13 mouse cellular contexts compared by ENCODE assay signal in the genomic region with DNA sequence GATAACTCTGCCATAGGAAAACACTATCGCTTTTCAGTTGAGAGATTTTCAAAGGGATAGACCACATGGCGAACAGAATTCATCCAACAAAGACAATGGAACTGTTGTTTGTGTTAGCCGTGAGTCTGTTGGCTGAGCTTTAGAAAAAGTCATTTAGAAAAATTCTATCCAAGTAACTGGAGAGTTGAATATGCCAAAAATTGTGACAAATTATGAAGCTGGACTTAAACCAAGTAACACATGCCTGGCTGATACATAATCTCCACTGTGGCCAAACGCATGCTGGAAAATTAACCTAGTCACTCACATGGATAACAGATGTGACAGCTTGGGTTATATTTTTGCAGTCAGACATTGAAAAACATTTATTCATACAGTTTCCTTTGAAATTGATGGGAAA.
DNase-seq lines count a peak whose midpoint lies in the region; ATAC-seq and TF ChIP-seq lines count a peak whose summit lies in the region.
"Had no signal": no experiment of that assay in that cellular context is flagged by ENCODE, and none has a peak within 500 bp of the region (broad histone marks: within the 10 kb centered on the region; RNA-seq: fewer than 3 reads in every experiment).

No protein-coding gene starts in this region.

- no peaks in the 10 kb centered on the region for H3K27me3 ChIP-seq in hindbrain, embryonic 16.5 days (replicated peaks; ENCODE audit: control insufficient read depth, insufficient read depth, low read length)
- H3K27me3 ChIP-seq in hindbrain, embryonic 10.5 days (ENCODE audit: insufficient read depth, poor library complexity, severe bottlenecking) = no peaks in the 10 kb centered on the region
- H3K27me3 ChIP-seq in stomach, embryonic 14.5 days (ENCODE audit: control insufficient read depth, insufficient read depth, low read length) = no peaks in the 10 kb centered on the region
- H3K27me3 ChIP-seq in stomach, postnatal 0 days (ENCODE audit: control insufficient read depth, insufficient read depth, low read length) = no peaks in the 10 kb centered on the region

- H3K4me3 ChIP-seq in hindbrain, embryonic 16.5 days (ENCODE audit: low read length) = no peak overlapping the region
- H3K4me3 ChIP-seq in hindbrain, embryonic 10.5 days = no peak overlapping the region
- H3K4me3 ChIP-seq in stomach, embryonic 14.5 days (ENCODE audit: low read depth, low read length) = no peak overlapping the region
- no peak overlapping the region for H3K4me3 ChIP-seq in stomach, postnatal 0 days (ENCODE audit: low read depth, low read length)
- H3K4me3 ChIP-seq: midbrain, embryonic 10.5 days had no signal

- ATAC-seq in hindbrain, embryonic 16.5 days = 0 out of 2 replicates have a peak, but pooled peaks have one; percentile 30
- no peak for ATAC-seq in stomach, embryonic 14.5 days (ENCODE audit: insufficient number of reproducible peaks, insufficient read depth, low FRiP score, low read depth)
- ATAC-seq in stomach, postnatal 0 days (ENCODE audit: low FRiP score, low TSS enrichment) = no peak

- H3K4me2 ChIP-seq in hindbrain, embryonic 16.5 days (ENCODE audit: low read length) = no peak overlapping the region
- H3K4me2 ChIP-seq in stomach, embryonic 14.5 days (replicated peaks; ENCODE audit: low read depth, low read length) = no peak overlapping the region
- no peak overlapping the region for H3K4me2 ChIP-seq in stomach, postnatal 0 days (replicated peaks; ENCODE audit: low read depth)

- peaks cover 3% of the 10 kb centered on the region; the same call in 1 of the 2 replicates for H3K4me1 ChIP-seq in hindbrain, embryonic 16.5 days (ENCODE audit: control insufficient read depth, insufficient read depth, low read depth, low read length)
- peaks cover 14% of the 10 kb centered on the region for H3K4me1 ChIP-seq in hindbrain, embryonic 10.5 days (replicated peaks)
- peaks cover 26% of the 10 kb centered on the region; the same call in 1 of the 2 replicates for H3K4me1 ChIP-seq in stomach, embryonic 14.5 days (ENCODE audit: control insufficient read depth, insufficient read depth, low read length)
- H3K4me1 ChIP-seq in stomach, postnatal 0 days (replicated peaks; ENCODE audit: control insufficient read depth, insufficient read depth) = no peaks in the 10 kb centered on the region; the same call in 1 of the 2 replicates

- 42% methylated on average over 4 of the region's 4 CpGs for WGBS in hindbrain, embryonic 16.5 days
- WGBS in hindbrain, embryonic 10.5 days = 58% methylated on average over 4 of the region's 4 CpGs
- 32% methylated on average over 4 of the region's 4 CpGs for WGBS in stomach, embryonic 14.5 days
- WGBS in stomach, postnatal 0 days = 31% methylated on average over 4 of the region's 4 CpGs

- no peak for TF ChIP-seq EP300 in stomach, postnatal 0 days (optimal IDR thresholded peaks at IDR 0.05)

- DNase-seq in cerebellum, postnatal 10 days = peak; percentile 27 to 29
- no peak for DNase-seq in cerebellum, adult 11 months
- DNase-seq in hindbrain, embryonic 10.5 days (ENCODE audit: low spot score) = no peak
- DNase-seq in stomach, postnatal 0 days (ENCODE audit: low spot score) = no peak
- no peak for DNase-seq in thymus, postnatal 25 days
- DNase-seq in spleen, adult 12 weeks (ENCODE audit: low spot score) = no peak
- DNase-seq: adrenal gland, postnatal 36 days; cerebellum, postnatal 14 days; liver; thymus, postnatal 14 days had no signal

- TF ChIP-seq CTCF in stomach, postnatal 0 days (IDR thresholded peaks at IDR 0.05; ENCODE audit: low read depth) = no peak

- no peaks in the 10 kb centered on the region for H3K9me3 ChIP-seq in hindbrain, embryonic 16.5 days (ENCODE audit: control insufficient read depth, low read length)
- H3K9me3 ChIP-seq in hindbrain, embryonic 10.5 days = no peaks in the 10 kb centered on the region
- H3K9me3 ChIP-seq in stomach, embryonic 14.5 days (ENCODE audit: control insufficient read depth, low read depth, low read length) = no peaks in the 10 kb centered on the region
- no peaks in the 10 kb centered on the region for H3K9me3 ChIP-seq in stomach, postnatal 0 days (ENCODE audit: control insufficient read depth, low read length)
- H3K9me3 ChIP-seq: midbrain, embryonic 10.5 days had no signal

- H3K27ac ChIP-seq in hindbrain, embryonic 16.5 days (ENCODE audit: low read depth, low read length) = no peak overlapping the region
- no peak overlapping the region for H3K27ac ChIP-seq in hindbrain, embryonic 10.5 days
- H3K27ac ChIP-seq in stomach, embryonic 14.5 days (ENCODE audit: low read length) = peak overlapping the region; percentile 58
- H3K27ac ChIP-seq in stomach, postnatal 0 days (replicated peaks) = no peak overlapping the region
- H3K27ac ChIP-seq: midbrain, embryonic 10.5 days had no signal

- H3K36me3 ChIP-seq in hindbrain, embryonic 16.5 days (ENCODE audit: control insufficient read depth, insufficient read depth, low read length) = no peaks in the 10 kb centered on the region
- H3K36me3 ChIP-seq in hindbrain, embryonic 10.5 days = no peaks in the 10 kb centered on the region
- H3K36me3 ChIP-seq in stomach, embryonic 14.5 days (ENCODE audit: control insufficient read depth, insufficient read depth, low read length) = no peaks in the 10 kb centered on the region
- no peaks in the 10 kb centered on the region for H3K36me3 ChIP-seq in stomach, postnatal 0 days (ENCODE audit: control insufficient read depth, insufficient read depth, low read length)
- H3K36me3 ChIP-seq: midbrain, embryonic 10.5 days had no signal

- H3K9ac ChIP-seq in hindbrain, embryonic 16.5 days (ENCODE audit: low read depth, low read length) = no peak overlapping the region
- H3K9ac ChIP-seq in stomach, embryonic 14.5 days (replicated peaks; ENCODE audit: low read depth, low read length) = no peak overlapping the region
- no peak overlapping the region for H3K9ac ChIP-seq in stomach, postnatal 0 days (ENCODE audit: low read length)

Comparison
In these comparisons a context has a peak if more than half of its experiments do, and no peak if none do; other contexts are left out.
1. DNase-seq: peak in cerebellum, postnatal 10 days (2 of 2); none in cerebellum, adult 11 months (single experiment), hindbrain, embryonic 10.5 days (single experiment), stomach, postnatal 0 days (single experiment), thymus, postnatal 25 days (single experiment) and spleen, adult 12 weeks (single experiment).